ENCODE assay signal across 12 mouse cellular contexts in genomic region chr1:86473109-86473760, GRCm38 (mm10). TPM values are rescaled to one million over a fixed set of nuclear protein-coding genes. Genes with fewer than 3 reads are reported as not detected.
DNase-seq lines count a peak whose midpoint lies in the region; ATAC-seq and TF ChIP-seq lines count a peak whose summit lies in the region.
"Had no signal": no experiment of that assay in that cellular context is flagged by ENCODE, and none has a peak within 500 bp of the region (broad histone marks: within the 10 kb centered on the region; RNA-seq: fewer than 3 reads in every experiment).

No protein-coding gene starts in this region.

- no peak for TF ChIP-seq POLR2A in heart, adult 2 months (IDR thresholded peaks at IDR 0.05; ENCODE audit: insufficient read depth, low read depth, low read length)
- TF ChIP-seq POLR2A in lung, adult 2 months (IDR thresholded peaks at IDR 0.05; ENCODE audit: borderline replicate concordance, extremely low read depth, low read depth, low read length), result no peak

- 80% methylated on average over 18 of the region's 18 CpGs for WGBS in heart, adult 2 months
- WGBS in lung, embryonic 16.5 days, result 85% methylated on average over 18 of the region's 18 CpGs
- whole genome bisulfite sequencing in lung, adult 2 months, result 75% methylated on average over 18 of the region's 18 CpGs
- 91% methylated on average over 18 of the region's 18 CpGs for WGBS in limb, embryonic 15.5 days
- WGBS in stomach, embryonic 16.5 days, result 86% methylated on average over 18 of the region's 18 CpGs
- 94% methylated on average over 18 of the region's 18 CpGs for WGBS in forebrain, embryonic 16.5 days

- H3K27ac ChIP-seq in heart, adult 2 months, result peak overlapping the region; percentile 99
- H3K27ac ChIP-seq in lung, embryonic 16.5 days (ENCODE audit: low read length), result peak overlapping the region; percentile 98
- H3K27ac ChIP-seq in limb, embryonic 15.5 days, result peak overlapping the region; percentile 96
- H3K27ac ChIP-seq in stomach, embryonic 16.5 days (ENCODE audit: low read length), result peak overlapping the region; percentile 98
- no peak overlapping the region for H3K27ac ChIP-seq in forebrain, embryonic 16.5 days (ENCODE audit: low read length)

- peak overlapping the region; percentile 37 for H3K4me2 ChIP-seq in lung, embryonic 16.5 days (ENCODE audit: low read depth, low read length)
- no peak overlapping the region for H3K4me2 ChIP-seq in limb, embryonic 15.5 days
- no peak overlapping the region for H3K4me2 ChIP-seq in stomach, embryonic 16.5 days (ENCODE audit: low read depth, low read length)
- no peak overlapping the region for H3K4me2 ChIP-seq in forebrain, embryonic 16.5 days (ENCODE audit: low read length)
- H3K4me2 ChIP-seq: hindbrain, embryonic 13.5 days had no signal

- H3K9ac ChIP-seq in heart, adult 2 months (ENCODE audit: low read depth, low read length), result peak overlapping the region; percentile 32; the same call in 1 of the 2 replicates
- H3K9ac ChIP-seq in lung, embryonic 16.5 days (ENCODE audit: low read length), result peak overlapping the region; percentile 65
- no peak overlapping the region for H3K9ac ChIP-seq in limb, embryonic 15.5 days
- H3K9ac ChIP-seq in stomach, embryonic 16.5 days (ENCODE audit: low read length), result peak overlapping the region; percentile 69
- no peak overlapping the region for H3K9ac ChIP-seq in forebrain, embryonic 16.5 days (replicated peaks; ENCODE audit: low read depth, low read length)

- no peaks in the 10 kb centered on the region for H3K79me2 ChIP-seq in heart, adult 2 months (replicated peaks; ENCODE audit: control insufficient read depth, insufficient read depth, low read length)

- no peak for ATAC-seq in lung, embryonic 16.5 days (ENCODE audit: low read depth)
- no peak for ATAC-seq in limb, embryonic 15.5 days (ENCODE audit: insufficient number of reproducible peaks, low FRiP score, low TSS enrichment, low read depth)
- ATAC-seq in stomach, embryonic 16.5 days (ENCODE audit: insufficient read depth, low FRiP score), result no peak
- no peak for ATAC-seq in forebrain, embryonic 16.5 days

- peaks cover 3% of the 10 kb centered on the region; the same call in 1 of the 2 replicates for H3K36me3 ChIP-seq in heart, adult 2 months (ENCODE audit: control insufficient read depth, insufficient read depth, low read length)
- H3K36me3 ChIP-seq in lung, embryonic 16.5 days (ENCODE audit: control insufficient read depth, insufficient read depth, low read length), result no peaks in the 10 kb centered on the region
- no peaks in the 10 kb centered on the region for H3K36me3 ChIP-seq in limb, embryonic 15.5 days
- no peaks in the 10 kb centered on the region for H3K36me3 ChIP-seq in stomach, embryonic 16.5 days (ENCODE audit: control insufficient read depth, insufficient read depth, low read length)
- H3K36me3 ChIP-seq in forebrain, embryonic 16.5 days (ENCODE audit: control insufficient read depth, insufficient read depth), result no peaks in the 10 kb centered on the region
- H3K36me3 ChIP-seq: hindbrain, embryonic 13.5 days had no signal

- no peaks in the 10 kb centered on the region for H3K27me3 ChIP-seq in heart, adult 2 months (ENCODE audit: control insufficient read depth, insufficient read depth, low read length)
- no peaks in the 10 kb centered on the region for H3K27me3 ChIP-seq in lung, embryonic 16.5 days (ENCODE audit: control insufficient read depth, insufficient read depth, low read depth, low read length)
- no peaks in the 10 kb centered on the region for H3K27me3 ChIP-seq in limb, embryonic 15.5 days
- no peaks in the 10 kb centered on the region for H3K27me3 ChIP-seq in stomach, embryonic 16.5 days (ENCODE audit: control insufficient read depth, insufficient read depth, low read length)
- no peaks in the 10 kb centered on the region for H3K27me3 ChIP-seq in forebrain, embryonic 16.5 days (replicated peaks; ENCODE audit: control insufficient read depth, insufficient read depth, low read length)
- H3K27me3 ChIP-seq: hindbrain, embryonic 13.5 days had no signal

- TF ChIP-seq EP300 in heart, adult 2 months (IDR thresholded peaks at IDR 0.05; ENCODE audit: insufficient read depth, low read depth, low read length), result no peak

- H3K4me1 ChIP-seq in heart, adult 2 months (ENCODE audit: control insufficient read depth, insufficient read depth, low read length), result peaks cover 14% of the 10 kb centered on the region
- H3K4me1 ChIP-seq in lung, embryonic 16.5 days (replicated peaks; ENCODE audit: control insufficient read depth, insufficient read depth, low read length), result peaks cover 34% of the 10 kb centered on the region
- peaks cover 19% of the 10 kb centered on the region for H3K4me1 ChIP-seq in lung, adult 2 months (ENCODE audit: control insufficient read depth, insufficient read depth, low read length)
- peaks cover 24% of the 10 kb centered on the region for H3K4me1 ChIP-seq in limb, embryonic 15.5 days
- peaks cover 32% of the 10 kb centered on the region for H3K4me1 ChIP-seq in stomach, embryonic 16.5 days (ENCODE audit: control insufficient read depth, insufficient read depth, low read length)
- H3K4me1 ChIP-seq in forebrain, embryonic 16.5 days (replicated peaks; ENCODE audit: control insufficient read depth, insufficient read depth, low read length), result peaks cover 6% of the 10 kb centered on the region

- no peak for DNase-seq in heart, adult 2 months
- no peak for DNase-seq in heart, adult 11 months
- DNase-seq in lung, adult 2 months, result no peak
- no peak for DNase-seq in spleen, postnatal 10 days (ENCODE audit: low spot score in 2 of 2)
- DNase-seq: B cell, adult 2 months; thymus, adult 18-20 months had no signal

- H3K9me3 ChIP-seq in lung, embryonic 16.5 days (ENCODE audit: control insufficient read depth, low read length), result no peaks in the 10 kb centered on the region
- H3K9me3 ChIP-seq in limb, embryonic 15.5 days, result no peaks in the 10 kb centered on the region
- H3K9me3 ChIP-seq in stomach, embryonic 16.5 days (replicated peaks; ENCODE audit: control insufficient read depth, low read length), result no peaks in the 10 kb centered on the region
- H3K9me3 ChIP-seq in forebrain, embryonic 16.5 days (ENCODE audit: control insufficient read depth, low read length), result no peaks in the 10 kb centered on the region
- H3K9me3 ChIP-seq: hindbrain, embryonic 13.5 days had no signal

- TF ChIP-seq CTCF in heart, adult 2 months (IDR thresholded peaks at IDR 0.05), result no peak
- no peak for TF ChIP-seq CTCF in lung, adult 2 months (IDR thresholded peaks at IDR 0.05; ENCODE audit: insufficient read depth, low read length)

- intact Hi-C loops in heart, adult 2 months (cut with DNase I), result no loop called here

- H3K4me3 ChIP-seq in heart, adult 2 months, result no peak overlapping the region
- no peak overlapping the region for H3K4me3 ChIP-seq in lung, embryonic 16.5 days (ENCODE audit: low read length)
- no peak overlapping the region for H3K4me3 ChIP-seq in lung, adult 2 months (replicated peaks; ENCODE audit: extremely low read depth, low read depth, low read length)
- H3K4me3 ChIP-seq in limb, embryonic 15.5 days, result no peak overlapping the region
- no peak overlapping the region for H3K4me3 ChIP-seq in stomach, embryonic 16.5 days (replicated peaks; ENCODE audit: low read length)
- H3K4me3 ChIP-seq in forebrain, embryonic 16.5 days (replicated peaks; ENCODE audit: low read length), result no peak overlapping the region
- H3K4me3 ChIP-seq: hindbrain, embryonic 13.5 days had no signal

RNA-seq across cellular contexts. Expression of gene Tex44, which starts 47.1 kb away (rescaled TPM):
- total RNA-seq in heart, adult 2 months (2021), result not detected
- 0.12 and 0.18 TPM in 2 replicates for polyA plus RNA-seq in heart, adult 2 months (2012; rRNA removed)
- not detected in 2 replicates for polyA plus RNA-seq in lung, embryonic 16.5 days (2015; fragmentation: Nextera tagmentation; extraction: Ambion mirVana)
- 0.11 and 0.12 TPM in 2 replicates for polyA plus RNA-seq in lung, adult 2 months (2012; rRNA removed)
- polyA plus RNA-seq in limb, embryonic 15.5 days (2015; fragmentation: Nextera tagmentation; extraction: Ambion mirVana), result not detected in 2 replicates
- polyA plus RNA-seq in stomach, embryonic 16.5 days (2015; fragmentation: Nextera tagmentation; extraction: Ambion mirVana), result not detected in 2 replicates
- polyA plus RNA-seq in forebrain, embryonic 16.5 days (2015; fragmentation: Nextera tagmentation; extraction: Ambion mirVana), result not detected in 2 replicates
- total RNA-seq: left cerebral cortex, postnatal 25 days had no signal
- polyA plus RNA-seq: hindbrain, embryonic 13.5 days had no signal

RNA-seq across cellular contexts. Expression of gene Nmur1, which starts 47.2 kb away (rescaled TPM):
- not detected for total RNA-seq in heart, adult 2 months (2021)
- polyA plus RNA-seq in heart, adult 2 months (2012; rRNA removed), result not detected in 2 replicates
- polyA plus RNA-seq in lung, embryonic 16.5 days (2015; fragmentation: Nextera tagmentation; extraction: Ambion mirVana), result 0.49 and 0.63 TPM in 2 replicates
- polyA plus RNA-seq in lung, adult 2 months (2012; rRNA removed), result 2.9 TPM in 2 replicates
- not detected in 2 replicates for polyA plus RNA-seq in limb, embryonic 15.5 days (2015; fragmentation: Nextera tagmentation; extraction: Ambion mirVana)
- not detected in 2 replicates for polyA plus RNA-seq in stomach, embryonic 16.5 days (2015; fragmentation: Nextera tagmentation; extraction: Ambion mirVana)
- polyA plus RNA-seq in forebrain, embryonic 16.5 days (2015; fragmentation: Nextera tagmentation; extraction: Ambion mirVana), result not detected in 2 replicates
- total RNA-seq: left cerebral cortex, postnatal 25 days had no signal
- polyA plus RNA-seq: hindbrain, embryonic 13.5 days had no signal

RNA-seq across cellular contexts. Expression of gene Ptma, which starts 53.3 kb away (rescaled TPM):
- 100 to 1,000 TPM; 200 to 227 TPM for total RNA-seq in heart, adult 2 months (2021)
- 169 and 177 TPM in 2 replicates for polyA plus RNA-seq in heart, adult 2 months (2012; rRNA removed)
- 2,358 and 2,609 TPM in 2 replicates for polyA plus RNA-seq in lung, embryonic 16.5 days (2015; fragmentation: Nextera tagmentation; extraction: Ambion mirVana)
- 751 and 980 TPM in 2 replicates for polyA plus RNA-seq in lung, adult 2 months (2012; rRNA removed)
- polyA plus RNA-seq in limb, embryonic 15.5 days (2015; fragmentation: Nextera tagmentation; extraction: Ambion mirVana), result 1,783 and 2,088 TPM in 2 replicates
- 1,914 and 2,170 TPM in 2 replicates for polyA plus RNA-seq in stomach, embryonic 16.5 days (2015; fragmentation: Nextera tagmentation; extraction: Ambion mirVana)
- 1,987 and 2,275 TPM in 2 replicates for polyA plus RNA-seq in forebrain, embryonic 16.5 days (2015; fragmentation: Nextera tagmentation; extraction: Ambion mirVana)

Comparison
In these comparisons a context has a peak if more than half of its experiments do, and no peak if none do; other contexts are left out.
1. H3K9ac ChIP-seq: peak in heart, adult 2 months (single experiment), lung, embryonic 16.5 days (single experiment) and stomach, embryonic 16.5 days (single experiment); none in limb, embryonic 15.5 days (single experiment) and forebrain, embryonic 16.5 days (single experiment).